Mouse (Mus musculus) liver, embryonic 14.5 days (tissue): ENCODE data around the gene Med11.

Experiments
- CTCF ChIP-seq: IDR thresholded peaks from 2 replicates; pipeline ENCODE4 v1.5.1; 2016; ENCODE audit warnings: antibody characterized with exemption, low read depth, control low read depth
- EP300 ChIP-seq: IDR thresholded peaks from 2 replicates; pipeline ENCODE4 v1.6.1; 2016; ENCODE audit warnings: antibody characterized with exemption, low read depth

DNA sequence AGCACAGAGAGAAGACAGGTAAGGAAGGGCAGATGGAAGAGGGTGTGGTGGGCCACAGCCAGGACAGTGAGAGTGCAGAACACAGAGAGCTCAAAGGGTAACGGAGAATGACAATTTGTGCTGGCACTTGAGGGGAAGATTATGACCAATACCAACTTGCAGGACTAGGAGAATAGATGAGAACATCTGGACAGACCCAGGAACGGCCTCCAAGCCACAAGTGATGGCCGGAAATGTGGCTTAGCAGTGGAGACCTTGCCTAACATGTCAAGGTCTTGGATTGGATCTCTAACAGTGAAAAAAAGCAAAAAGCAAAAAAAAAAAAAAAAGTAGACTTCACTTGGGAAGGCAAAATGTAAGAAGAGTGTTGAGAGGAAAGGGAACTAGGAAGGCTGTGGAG lies 18.0 kb downstream of the Med11 start:
- no peak for TF ChIP-seq EP300
- TF ChIP-seq CTCF, result no peak
